Mouse (Mus musculus) heart, embryonic 13.5 days (tissue): ENCODE measurements at regions not wholly inside any gene's neighbourhood (a gene's known extent, or its start where the extent isn't known, plus 50 kb on each side); places are given as distances from the start of the nearest gene placed in this dataset.

ENCODE experiments used
- ATAC-seq: fragments of 200-750 bp; cut with Nextera tagmentation; 2 replicates; pipeline ENCODE4 v1.8.0; 2017; ENCODE audit warnings: moderate TSS enrichment; ENCODE audit not compliant: insufficient number of reproducible peaks, low FRiP score, low TSS enrichment; ENCODE audit errors: extremely low read depth
- H3K27ac ChIP-seq: fragments of 300-500 bp; sonication (generic); replicated peaks from 2 replicates; pipeline ENCODE4 v1.5.1; 2015; ENCODE audit warnings: moderate library complexity, mild to moderate bottlenecking, inconsistent platforms
- H3K27me3 ChIP-seq: fragments of 300-500 bp; sonication (generic); replicated peaks from 2 replicates; pipeline ENCODE4 v1.6.1; 2015; ENCODE audit warnings: mild to moderate bottlenecking, inconsistent platforms
- H3K36me3 ChIP-seq: fragments of 300-500 bp; sonication (generic); 2 replicates; pipeline ENCODE4 v1.6.1; 2015; ENCODE audit warnings: mild to moderate bottlenecking, inconsistent platforms
- H3K4me1 ChIP-seq: fragments of 300-500 bp; sonication (generic); 2 replicates; pipeline ENCODE4 v1.6.1; 2015; ENCODE audit warnings: inconsistent platforms
- H3K4me2 ChIP-seq: fragments of 300-500 bp; sonication (generic); 2 replicates; pipeline ENCODE4 v1.6.1; 2015; ENCODE audit warnings: inconsistent platforms, mild to moderate bottlenecking, moderate library complexity
- H3K4me3 ChIP-seq: fragments of 300-500 bp; sonication (generic); 2 replicates; pipeline ENCODE4 v1.5.1; 2015; ENCODE audit warnings: moderate library complexity, mild to moderate bottlenecking, inconsistent platforms
- H3K9ac ChIP-seq: fragments of 300-500 bp; sonication (generic); 2 replicates; pipeline ENCODE4 v1.6.1; 2015; ENCODE audit warnings: inconsistent platforms, mild to moderate bottlenecking, moderate library complexity
- H3K9me3 ChIP-seq: fragments of 300-500 bp; sonication (generic); 2 replicates; pipeline ENCODE4 v1.6.1; 2016; ENCODE audit warnings: inconsistent platforms
- WGBS: fragments of 180-500 bp; shearing (Covaris S2); methylation state at CpG from one replicate; pipeline ENCODE4 v1.1.7; 2015; ENCODE audit warnings: mixed read lengths; 5-methylcytosine and 5-hydroxymethylcytosine counted together

GRCm38 (mm10) chr12:12652361-12652760, 289.4 kb downstream of the Mycn start:
- no peak overlapping the region for H3K9ac ChIP-seq
- no peak for ATAC-seq
- H3K27me3 ChIP-seq, result no peaks in the 10 kb centered on the region
- no peaks in the 10 kb centered on the region for H3K9me3 ChIP-seq
- no peaks in the 10 kb centered on the region for H3K36me3 ChIP-seq
- no peak overlapping the region for H3K4me3 ChIP-seq
- H3K4me1 ChIP-seq, result 0 out of 2 replicates have a peak, but pooled peaks cover 7% of the 10 kb centered on the region
- WGBS, result 37% methylated on average over 7 of the region's 7 CpGs
- no peak overlapping the region for H3K4me2 ChIP-seq
- no peak overlapping the region for H3K27ac ChIP-seq

DNA sequence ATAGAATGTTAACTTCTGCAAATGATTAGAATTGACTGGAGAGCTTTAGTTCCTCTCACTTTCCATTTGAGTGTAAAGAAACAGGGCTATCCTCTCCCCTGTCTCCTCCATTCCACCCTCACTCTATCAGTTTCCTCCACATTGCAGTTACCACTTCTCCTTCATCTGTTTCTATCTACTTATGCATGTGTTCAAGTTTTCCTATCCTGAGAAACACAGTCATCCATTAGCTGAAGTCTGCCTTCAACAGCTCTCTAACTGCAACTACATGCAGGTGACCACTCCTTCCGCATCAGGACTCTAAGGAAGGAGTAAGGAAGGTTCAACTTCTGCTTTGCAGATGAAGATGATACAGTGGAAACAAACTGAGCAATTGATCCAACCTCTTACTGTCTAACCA, 291.4 kb downstream of the Mycn start:
- 72% methylated on average over 1 of the region's 1 CpGs for WGBS

GRCm38 (mm10) chr12:12647467-12647866, 294.2 kb downstream of the Mycn start:
- Histone ChIP-seq H3K4me2 (no peak overlapping the region), H3K27ac (no peak overlapping the region), H3K9ac (no peak overlapping the region), H3K9me3 (no peaks in the 10 kb centered on the region), H3K36me3 (no peaks in the 10 kb centered on the region), H3K27me3 (no peaks in the 10 kb centered on the region), H3K4me1 (0 out of 2 replicates have a peak, but pooled peaks cover 4% of the 10 kb centered on the region), H3K4me3 (no peak overlapping the region)
- 78% methylated on average over 6 of the region's 6 CpGs for WGBS
- no peak for ATAC-seq

More for the DNA sequence above, 291.4 kb downstream of the Mycn start:
- Histone ChIP-seq H3K36me3 (no peaks in the 10 kb centered on the region), H3K9ac (no peak overlapping the region), H3K4me3 (no peak overlapping the region), H3K27ac (no peak overlapping the region), H3K4me2 (no peak overlapping the region), H3K27me3 (no peaks in the 10 kb centered on the region), H3K9me3 (no peaks in the 10 kb centered on the region), H3K4me1 (0 out of 2 replicates have a peak, but pooled peaks cover 7% of the 10 kb centered on the region)
- no peak for ATAC-seq

- Histone ChIP-seq H3K4me2 (no peak overlapping the region), H3K9ac (no peak overlapping the region), H3K36me3 (no peaks in the 10 kb centered on the region), H3K27ac (no peak overlapping the region), H3K9me3 (no peaks in the 10 kb centered on the region), H3K4me1 (no peaks in the 10 kb centered on the region), H3K4me3 (no peak overlapping the region), H3K27me3 (no peaks in the 10 kb centered on the region)
- 88% methylated on average over 4 of the region's 4 CpGs for WGBS
- ATAC-seq, result no peak
Observed at GRCm38 (mm10) chr12:12645183-12645582, 296.5 kb downstream of the Mycn start.

- 71% methylated on average over 11 of the region's 11 CpGs for WGBS
- H3K4me2 ChIP-seq, result no peak overlapping the region
- no peak overlapping the region for H3K4me3 ChIP-seq
- no peaks in the 10 kb centered on the region for H3K4me1 ChIP-seq
- H3K27ac ChIP-seq, result no peak overlapping the region
- H3K9ac ChIP-seq, result no peak overlapping the region
- no peak for ATAC-seq
- no peaks in the 10 kb centered on the region for H3K27me3 ChIP-seq
- no peaks in the 10 kb centered on the region for H3K9me3 ChIP-seq
- no peaks in the 10 kb centered on the region for H3K36me3 ChIP-seq
Observed at GRCm38 (mm10) chr12:12643247-12643963, 298.3 kb downstream of the Mycn start.

DNA sequence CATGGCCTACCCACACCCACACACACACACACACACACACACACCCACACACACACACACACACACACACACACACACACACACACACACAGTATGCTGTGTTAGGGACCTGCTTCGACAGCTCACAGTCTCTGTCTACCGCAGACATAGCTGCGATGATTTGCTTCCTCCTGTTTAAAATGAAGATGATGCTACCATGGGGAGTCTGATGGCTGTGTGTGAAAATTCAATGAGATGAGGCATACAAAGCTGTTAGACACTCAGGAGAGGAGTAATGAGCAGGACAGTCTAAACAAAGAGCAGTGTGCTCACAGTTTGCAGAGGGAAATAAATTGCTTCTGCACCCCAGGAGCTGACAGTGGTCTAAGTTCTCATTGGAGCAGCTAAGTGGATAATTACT, 306.4 kb downstream of the Mycn start:
- Histone ChIP-seq H3K4me1 (no peaks in the 10 kb centered on the region), H3K27ac (no peak overlapping the region), H3K27me3 (no peaks in the 10 kb centered on the region), H3K4me3 (no peak overlapping the region), H3K4me2 (no peak overlapping the region), H3K9me3 (no peaks in the 10 kb centered on the region), H3K36me3 (no peaks in the 10 kb centered on the region), H3K9ac (no peak overlapping the region)
- WGBS, result 82% methylated on average over 3 of the region's 3 CpGs
- ATAC-seq, result no peak

DNA sequence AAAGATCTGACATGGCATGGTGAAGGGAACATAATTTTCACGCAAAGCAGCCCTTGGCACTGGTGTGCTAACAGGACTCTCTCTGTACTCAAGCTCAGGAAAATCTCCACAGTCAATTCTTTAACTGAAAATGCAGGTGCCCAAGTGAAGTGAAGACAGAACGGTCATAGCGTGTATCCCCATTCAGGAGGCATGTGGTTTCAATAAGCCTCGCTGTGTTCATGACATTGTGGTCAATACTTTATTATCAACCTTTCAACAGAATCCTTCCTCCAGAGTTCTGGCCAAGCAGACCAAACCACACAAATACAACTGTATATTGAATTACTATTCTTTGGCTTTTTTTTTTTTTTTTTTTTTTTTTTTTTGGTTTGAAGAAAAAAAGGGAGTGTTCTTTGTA, 314.1 kb downstream of the Mycn start:
- Histone ChIP-seq H3K27me3 (0 out of 2 replicates have a peak, but pooled peaks cover 5% of the 10 kb centered on the region), H3K4me3 (no peak overlapping the region), H3K4me1 (peaks cover 9% of the 10 kb centered on the region), H3K9ac (no peak overlapping the region), H3K9me3 (no peaks in the 10 kb centered on the region), H3K27ac (no peak overlapping the region), H3K4me2 (no peak overlapping the region), H3K36me3 (no peaks in the 10 kb centered on the region)
- 83% methylated on average over 4 of the region's 4 CpGs for WGBS
- ATAC-seq, result no peak

GRCm38 (mm10) chr12:12625788-12626187, 315.9 kb downstream of the Mycn start:
- 0 out of 2 replicates have a peak, but pooled peaks cover 5% of the 10 kb centered on the region for H3K27me3 ChIP-seq
- H3K4me1 ChIP-seq, result peaks cover 15% of the 10 kb centered on the region
- no peaks in the 10 kb centered on the region for H3K9me3 ChIP-seq
- no peak for ATAC-seq
- H3K36me3 ChIP-seq, result no peaks in the 10 kb centered on the region
- H3K27ac ChIP-seq, result no peak overlapping the region
- H3K4me2 ChIP-seq, result no peak overlapping the region
- WGBS, result 84% methylated on average over 1 of the region's 1 CpGs
- no peak overlapping the region for H3K9ac ChIP-seq
- H3K4me3 ChIP-seq, result no peak overlapping the region

DNA sequence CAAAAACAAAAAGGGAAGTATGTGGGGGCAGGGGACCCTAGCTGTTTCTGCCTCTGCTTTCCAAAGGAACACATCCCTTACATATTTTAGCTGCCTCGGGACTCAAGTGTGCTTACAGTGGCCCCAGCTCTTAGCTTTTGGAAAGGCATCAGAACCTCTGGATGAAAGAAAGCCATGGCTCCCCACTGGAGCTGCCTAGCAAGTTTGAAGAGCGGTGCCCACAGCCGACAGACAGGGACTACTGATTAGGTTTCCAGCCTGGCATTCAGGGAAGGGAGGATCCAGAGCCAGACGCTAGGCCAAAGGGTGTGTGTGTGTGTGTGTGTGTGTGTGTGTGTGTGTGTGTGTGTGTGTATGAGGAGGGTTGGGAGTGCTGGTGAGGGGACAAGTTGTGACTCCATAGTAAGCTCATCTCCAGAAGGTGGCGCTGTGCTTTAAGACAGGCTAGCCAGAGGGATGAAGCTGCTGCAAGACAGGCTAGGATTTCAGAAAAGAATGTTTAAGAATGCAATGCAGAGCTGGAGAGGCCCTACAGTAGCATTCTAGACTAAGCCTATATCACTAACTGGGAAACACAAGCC, 318.9 kb downstream of the Mycn start:
- no peak overlapping the region for H3K4me2 ChIP-seq
- no peak overlapping the region for H3K27ac ChIP-seq
- no peak overlapping the region for H3K9ac ChIP-seq
- no peaks in the 10 kb centered on the region for H3K36me3 ChIP-seq
- no peak overlapping the region for H3K4me3 ChIP-seq
- 0 out of 2 replicates have a peak, but pooled peaks cover 5% of the 10 kb centered on the region for H3K27me3 ChIP-seq
- H3K9me3 ChIP-seq, result 0 out of 2 replicates have a peak, but pooled peaks cover 2% of the 10 kb centered on the region
- no peak for ATAC-seq
- peaks cover 19% of the 10 kb centered on the region for H3K4me1 ChIP-seq
- 24% methylated on average over 5 of the region's 5 CpGs for WGBS

- Histone ChIP-seq H3K9me3 (0 out of 2 replicates have a peak, but pooled peaks cover 3% of the 10 kb centered on the region), H3K4me1 (peaks cover 19% of the 10 kb centered on the region), H3K4me2 (no peak overlapping the region), H3K9ac (no peak overlapping the region), H3K27ac (no peak overlapping the region), H3K36me3 (no peaks in the 10 kb centered on the region), H3K27me3 (0 out of 2 replicates have a peak, but pooled peaks cover 5% of the 10 kb centered on the region), H3K4me3 (no peak overlapping the region)
- 82% methylated on average over 9 of the region's 9 CpGs for WGBS
- ATAC-seq, result no peak
Observed at GRCm38 (mm10) chr12:12621506-12621905, 320.2 kb downstream of the Mycn start.

DNA sequence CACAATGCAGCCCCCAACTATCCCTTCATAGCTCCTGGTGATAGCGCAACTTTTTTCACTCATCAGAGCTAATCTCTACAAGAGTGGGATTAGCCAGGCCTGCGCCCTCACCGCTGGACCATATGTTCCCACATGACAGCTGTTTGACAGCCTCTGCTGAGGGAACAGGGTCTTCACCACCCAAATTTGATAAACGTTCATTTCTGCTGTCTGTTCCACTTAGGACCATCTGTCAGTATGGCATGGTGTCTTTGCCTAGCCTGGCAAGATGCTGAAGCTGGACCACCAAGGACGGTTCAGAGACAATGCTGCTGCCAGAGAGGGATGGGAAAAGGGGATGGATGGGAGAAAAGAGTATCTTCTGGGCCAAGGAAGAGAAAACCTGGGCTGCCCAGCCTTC, 321.4 kb downstream of the Mycn start:
- 58% methylated on average over 5 of the region's 5 CpGs for WGBS
- Histone ChIP-seq H3K9ac (no peak overlapping the region), H3K27me3 (0 out of 2 replicates have a peak, but pooled peaks cover 5% of the 10 kb centered on the region), H3K27ac (no peak overlapping the region), H3K4me3 (no peak overlapping the region), H3K4me1 (peaks cover 19% of the 10 kb centered on the region), H3K4me2 (no peak overlapping the region), H3K9me3 (0 out of 2 replicates have a peak, but pooled peaks cover 3% of the 10 kb centered on the region), H3K36me3 (no peaks in the 10 kb centered on the region)
- ATAC-seq, result no peak

- Histone ChIP-seq H3K9ac (no peak overlapping the region), H3K27ac (no peak overlapping the region), H3K9me3 (0 out of 2 replicates have a peak, but pooled peaks cover 3% of the 10 kb centered on the region), H3K4me1 (peaks cover 19% of the 10 kb centered on the region), H3K4me2 (no peak overlapping the region), H3K4me3 (no peak overlapping the region), H3K36me3 (no peaks in the 10 kb centered on the region), H3K27me3 (no peaks in the 10 kb centered on the region)
- no peak for ATAC-seq
- WGBS, result 64% methylated on average over 5 of the region's 5 CpGs
Observed at GRCm38 (mm10) chr12:12619431-12619830, 322.3 kb downstream of the Mycn start.
